11 mouse cellular contexts compared by ENCODE assay signal in the genomic region with DNA sequence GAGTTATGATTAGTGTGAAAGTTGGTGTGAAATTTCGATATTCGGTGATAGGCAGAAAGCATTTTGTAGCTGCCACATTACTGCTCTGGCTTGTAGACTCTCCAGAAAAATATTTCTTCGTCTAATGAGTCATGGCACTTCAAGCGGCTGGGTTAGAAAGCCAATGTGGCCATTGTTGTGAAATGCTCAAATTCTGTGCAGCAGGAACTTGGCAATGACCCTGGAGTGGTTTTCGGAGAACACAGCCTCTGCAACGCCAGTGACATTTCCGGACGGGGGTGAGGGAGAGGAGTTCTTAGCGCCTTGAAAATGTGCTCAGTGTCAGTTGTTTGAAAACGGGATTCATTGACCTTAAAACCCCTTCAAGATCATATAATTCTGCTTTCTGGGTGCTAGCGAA.
A peak's percentile ranks its signal among the peaks of the same experiment; 100 is the strongest.
DNase-seq lines count a peak whose midpoint lies in the region.
"Had no signal": no experiment of that assay in that cellular context is flagged by ENCODE, and none has a peak within 500 bp of the region (broad histone marks: within the 10 kb centered on the region; RNA-seq: fewer than 3 reads in every experiment).

No protein-coding gene starts in this region.

- peak; percentile 11 for DNase-seq in cerebellum, adult 8-10 months
- no peak for DNase-seq in cerebellum, adult 11-12 months
- peak; percentile 3 for DNase-seq in ovary, postnatal 14 days (ENCODE audit: low spot score)
- DNase-seq in ovary, adult 18-20 months (ENCODE audit: low spot score), result no peak
- peak; percentile 36 to 48 for DNase-seq in lung, adult 18-20 months
- peak; percentile 22 to 35 for DNase-seq in lung, postnatal 4 days
- no peak for DNase-seq in layer of hippocampus, adult 11-12 months (ENCODE audit: low spot score)
- no peak for DNase-seq in kidney, postnatal 10 days
- DNase-seq: gastrocnemius, postnatal 10 days; heart, adult 2 months; right cerebral cortex, postnatal 14 days had no signal

Comparison
In these comparisons a context has a peak if more than half of its experiments do, and no peak if none do; other contexts are left out.
1. DNase-seq: peak in cerebellum, adult 8-10 months (single experiment), ovary, postnatal 14 days (single experiment), lung, adult 18-20 months (2 of 2) and lung, postnatal 4 days (2 of 2); none in cerebellum, adult 11-12 months (single experiment), ovary, adult 18-20 months (single experiment), layer of hippocampus, adult 11-12 months (single experiment) and kidney, postnatal 10 days (single experiment).